Mouse (Mus musculus) frontal cortex, adult 2 months (tissue): Measurements from ENCODE around the gene Pfkm. TPM values are rescaled to one million over a fixed set of nuclear protein-coding genes. Genes with fewer than 3 reads are reported as not detected.

Source experiments
- DNase-seq, 2 experiments: peaks; one replicate each; pipeline ENCODE4 v3.0.0; 2022; ENCODE audit warnings: low spot score in 1 of 2; ENCODE audit errors: extremely low spot score in 1 of 2
- polyA plus RNA-seq: library from polyadenylated mRNA; depleted of rRNA; stranded (reverse); fragments of >200 nt; gene quantifications from 2 replicates; pipeline ENCODE4 v1.2.3, GENCODE M21; 2012

Gene Pfkm
- polyA plus RNA-seq, 1 experiment = 345 TPM

DNA sequence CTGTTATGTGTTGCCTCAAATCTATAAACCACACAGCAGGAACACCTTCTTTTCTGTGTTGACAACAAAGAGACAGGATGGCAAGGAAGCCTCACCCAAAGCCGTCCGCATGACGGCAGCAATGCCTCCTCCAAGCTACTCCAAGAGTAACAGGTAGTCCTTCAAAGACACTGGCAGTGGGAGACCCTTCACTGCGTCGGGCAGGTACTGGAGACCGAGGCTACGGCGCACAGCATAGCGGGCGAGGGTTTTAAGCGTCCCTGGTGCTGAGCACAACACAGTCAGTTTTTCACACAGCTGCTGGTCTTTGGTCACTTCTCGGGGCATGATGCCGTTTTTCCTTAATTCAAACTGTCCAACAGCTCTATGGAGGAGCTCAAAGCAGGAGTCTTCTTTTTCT, 43.3 kb downstream of the Pfkm start:
- no peak for DNase-seq

DNA sequence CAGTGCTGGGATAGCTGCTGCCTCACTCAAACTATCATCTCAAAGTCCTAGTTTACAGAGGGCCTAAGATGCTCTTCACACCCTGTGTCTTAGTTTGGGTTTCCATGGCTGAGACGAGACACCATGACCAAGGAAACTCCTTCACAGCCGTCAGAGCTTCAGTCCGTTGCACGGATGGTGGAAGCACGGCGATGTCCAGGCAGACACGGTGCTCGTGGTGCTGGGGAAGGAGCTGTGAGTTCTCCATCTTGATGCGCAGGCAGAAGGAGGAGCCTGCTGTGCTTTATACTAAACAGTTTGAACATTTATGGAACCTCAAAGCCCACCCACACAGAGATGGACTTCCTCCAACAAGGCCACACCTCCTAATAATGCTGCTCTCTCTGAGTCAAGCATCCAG, 44.5 kb downstream of the Pfkm start:
- DNase-seq = no peak

DNA sequence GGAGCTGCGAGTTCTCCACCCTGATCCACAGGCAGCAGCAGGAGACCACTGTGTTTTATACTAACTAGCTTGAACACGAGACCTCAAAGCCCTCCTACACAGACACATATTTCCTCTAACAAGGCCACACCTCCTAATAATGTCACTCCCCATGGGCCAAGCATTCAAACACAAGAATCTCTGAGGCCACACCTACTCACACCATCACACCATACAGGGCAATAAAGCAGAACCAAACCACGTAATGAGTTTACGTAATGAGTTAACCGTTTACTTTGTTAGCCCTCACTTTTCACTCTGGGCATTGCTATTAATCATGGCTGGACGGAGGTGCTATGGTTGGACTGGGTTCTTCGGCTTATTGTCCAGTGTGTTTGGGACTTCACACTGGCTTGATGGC, 47.4 kb downstream of the Pfkm start:
- no peak for DNase-seq

DNA sequence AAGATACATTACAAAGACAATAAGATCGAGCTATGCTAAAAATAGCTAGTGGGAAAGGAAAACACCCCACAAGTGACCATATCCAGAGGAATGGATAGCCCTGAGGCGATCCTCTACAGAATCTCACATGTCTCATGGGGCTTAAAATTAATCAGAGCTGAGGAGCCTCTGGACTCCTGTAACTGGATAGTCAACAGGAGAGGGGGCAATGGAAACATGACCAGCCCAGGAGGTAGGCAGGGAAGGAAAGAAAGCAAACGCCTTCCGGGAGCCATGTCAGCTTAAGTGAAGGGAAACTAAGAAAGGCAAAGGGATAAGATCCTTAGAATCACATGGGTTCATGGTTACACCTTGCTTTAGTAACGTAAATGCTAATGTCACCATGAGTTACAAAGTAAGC, 48.4 kb downstream of the Pfkm start:
- no peak for DNase-seq

DNA sequence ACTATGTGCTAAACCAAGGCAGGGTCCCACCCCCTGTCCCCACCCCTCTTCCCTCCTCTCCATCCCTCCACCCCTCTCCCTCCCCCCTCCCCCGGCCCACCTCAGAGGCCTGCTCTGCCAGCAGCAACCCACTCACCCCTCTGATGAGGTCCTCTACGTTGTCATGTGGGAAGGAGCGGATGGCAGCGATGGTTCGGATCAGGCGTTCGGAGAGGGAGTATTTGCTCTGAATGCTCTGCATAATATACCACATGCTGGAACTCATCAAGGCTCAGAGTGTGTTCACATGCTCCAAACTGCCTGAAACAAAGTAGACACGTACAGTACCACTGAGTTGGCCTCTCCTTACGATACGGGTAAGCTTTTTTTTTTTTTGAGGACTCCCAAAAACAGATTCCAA, 50.1 kb downstream of the Pfkm start:
- DNase-seq = no peak

DNA sequence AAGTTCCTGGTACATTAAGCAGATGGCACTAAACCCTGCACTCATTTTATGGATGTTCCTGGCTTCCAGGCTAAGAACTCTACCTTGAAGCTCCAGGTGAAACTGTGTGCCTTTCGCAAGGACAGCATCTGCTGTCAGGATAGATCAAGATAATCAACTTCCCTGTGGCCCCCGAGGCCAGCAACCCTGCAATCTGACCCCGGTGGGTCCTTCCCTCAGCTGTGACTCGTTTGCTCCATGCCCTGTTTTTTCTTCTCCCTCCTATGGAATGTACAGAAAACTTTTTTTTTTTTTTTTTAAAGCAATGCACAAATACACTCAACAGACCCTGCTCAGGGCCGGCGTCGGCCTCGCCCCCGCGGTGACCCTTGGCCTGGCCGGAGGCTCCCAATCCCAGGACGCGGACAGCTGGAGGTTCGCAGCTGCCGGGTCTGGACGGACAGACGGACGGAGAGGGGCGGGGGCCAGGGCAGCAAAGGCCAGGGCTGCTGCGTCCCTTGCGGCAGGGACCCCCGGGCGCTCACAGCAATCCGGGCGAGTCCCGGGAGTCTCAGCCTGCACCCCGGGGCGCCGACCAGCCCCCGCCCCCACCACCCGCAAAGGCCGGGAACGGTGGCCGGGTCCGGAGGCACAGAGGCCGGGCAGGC, 52.6 kb downstream of the Pfkm start:
- DNase-seq = no peak

DNA sequence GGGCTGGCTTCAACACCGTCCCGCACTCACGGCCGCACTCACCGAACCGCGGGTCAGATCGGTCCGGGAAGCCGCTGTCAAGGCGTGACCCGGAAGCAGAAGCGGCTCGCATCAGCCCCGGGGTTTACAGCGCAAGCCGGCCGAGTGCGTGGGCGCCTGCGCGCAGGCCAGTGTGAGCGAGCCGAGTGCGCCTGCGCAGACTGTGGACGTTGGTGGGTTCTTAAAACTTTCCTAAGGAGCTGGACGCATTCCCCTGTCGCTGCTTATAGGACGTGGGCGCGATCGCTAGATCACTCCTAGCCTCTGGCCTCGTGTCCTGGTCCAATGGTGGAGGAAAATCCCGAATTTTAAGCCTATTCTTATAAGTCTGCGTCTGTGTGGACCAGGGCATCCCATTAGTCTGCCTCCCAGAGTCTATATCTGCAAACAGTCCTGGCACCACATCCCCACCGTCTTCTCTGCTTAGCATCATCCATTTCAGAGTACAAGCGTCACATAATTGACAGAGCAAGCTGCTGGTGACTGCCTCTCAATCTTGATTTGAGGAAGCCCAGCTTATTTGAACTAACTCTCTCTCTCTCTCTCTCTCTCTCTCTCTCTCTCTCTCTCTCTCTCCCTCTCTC, 53.3 kb downstream of the Pfkm start:
- DNase-seq = peak; percentile 89 to 96

DNA sequence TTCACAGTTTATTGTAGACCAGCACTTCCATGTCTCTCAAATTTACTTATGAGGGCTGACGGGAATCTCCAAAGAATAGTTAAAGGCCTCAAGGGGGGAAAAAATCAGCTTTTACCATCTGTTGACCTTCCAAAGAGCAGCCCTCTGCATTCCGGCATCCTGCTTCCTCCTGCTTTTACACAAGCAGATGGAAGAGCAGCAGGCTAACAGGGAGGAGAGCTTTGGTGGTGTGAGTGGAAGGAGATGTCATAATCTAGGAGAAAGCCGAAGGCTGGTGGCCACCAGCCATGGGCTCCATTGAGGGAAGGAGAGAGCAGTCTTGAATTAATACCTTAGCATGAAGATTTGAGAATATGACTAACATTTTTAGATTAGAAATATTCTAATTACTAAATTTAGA, 56.0 kb downstream of the Pfkm start:
- DNase-seq = no peak

DNA sequence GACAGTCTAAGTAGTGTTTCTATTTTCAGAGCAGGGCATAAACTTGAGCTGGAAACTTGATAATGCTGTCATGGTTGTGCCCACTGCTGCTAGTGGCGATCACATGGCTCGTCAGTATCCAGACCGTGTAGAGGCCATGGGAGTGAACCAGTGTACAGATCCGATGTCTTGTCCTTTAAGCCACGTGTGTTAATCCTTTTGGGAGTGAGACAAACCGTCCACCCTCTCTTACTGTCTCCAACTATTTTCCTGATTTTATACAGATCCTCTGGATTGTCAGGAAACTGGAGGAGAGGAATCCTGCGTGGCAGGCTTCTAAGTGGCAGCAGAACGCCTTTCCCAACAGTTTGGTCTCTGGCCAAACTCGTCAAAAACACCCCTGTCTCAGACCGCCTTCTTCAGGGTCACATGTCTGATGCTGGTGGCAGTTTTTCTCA, 56.8 kb downstream of the Pfkm start:
- DNase-seq = no peak

DNA sequence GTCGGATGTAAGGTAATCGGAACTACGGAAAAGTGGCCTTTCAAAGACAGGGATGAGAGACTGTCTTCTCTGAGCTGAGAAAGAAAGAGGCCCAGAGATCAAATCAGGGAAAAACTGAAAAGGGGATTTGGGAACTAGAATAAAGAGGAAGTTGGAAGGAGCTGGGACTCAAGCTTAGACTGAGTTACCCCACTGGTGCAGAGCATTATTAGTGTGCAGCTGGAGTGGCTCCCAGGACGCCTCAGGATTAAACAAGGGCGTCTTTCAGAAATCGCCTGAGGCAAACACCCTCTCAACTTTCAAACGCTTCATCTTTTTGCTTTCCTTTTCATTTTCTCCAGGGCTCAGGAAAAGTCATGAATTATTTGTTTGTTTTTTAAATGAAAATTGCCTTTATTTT, 60.5 kb downstream of the Pfkm start:
- no peak for DNase-seq

DNA sequence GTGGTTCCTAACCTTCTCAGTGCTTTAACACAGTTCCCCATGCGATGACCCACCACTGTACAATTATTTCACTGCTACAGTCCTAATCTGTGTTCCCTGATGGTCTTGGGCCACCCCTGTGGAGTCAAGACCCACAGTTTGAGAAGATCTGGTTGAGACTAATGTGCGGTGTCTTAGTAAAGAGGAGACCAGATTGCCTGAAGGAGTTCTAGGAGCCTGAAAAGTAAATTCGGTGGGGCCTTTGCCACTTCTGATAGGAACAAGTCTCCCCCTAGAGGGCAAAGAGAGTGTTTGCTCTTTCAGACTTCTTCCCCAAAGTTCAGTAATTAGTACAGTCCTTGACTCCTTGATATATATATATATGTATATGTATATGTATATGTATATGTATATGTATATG, 61.2 kb downstream of the Pfkm start:
- DNase-seq = peak in 1 of 2 experiments; percentile 61

DNA sequence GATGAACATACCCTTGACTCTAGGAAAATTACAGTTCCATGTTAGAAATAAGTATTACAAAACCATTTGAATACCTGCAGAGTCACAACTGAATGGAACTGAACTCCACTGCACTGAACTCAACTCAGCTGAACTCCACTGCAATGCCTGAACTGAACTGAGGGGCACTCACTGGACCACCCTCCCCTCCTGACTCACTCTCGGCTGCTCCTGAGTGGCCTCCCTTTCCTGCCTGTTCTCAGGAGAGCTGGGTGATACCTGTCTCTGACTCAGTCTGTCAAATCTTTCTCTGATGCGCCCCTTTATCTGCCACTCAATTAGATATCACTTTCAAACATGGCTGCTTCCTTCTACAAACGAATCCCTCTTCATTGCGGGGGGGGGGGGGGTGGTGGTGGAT, 61.8 kb downstream of the Pfkm start:
- no peak for DNase-seq

DNA sequence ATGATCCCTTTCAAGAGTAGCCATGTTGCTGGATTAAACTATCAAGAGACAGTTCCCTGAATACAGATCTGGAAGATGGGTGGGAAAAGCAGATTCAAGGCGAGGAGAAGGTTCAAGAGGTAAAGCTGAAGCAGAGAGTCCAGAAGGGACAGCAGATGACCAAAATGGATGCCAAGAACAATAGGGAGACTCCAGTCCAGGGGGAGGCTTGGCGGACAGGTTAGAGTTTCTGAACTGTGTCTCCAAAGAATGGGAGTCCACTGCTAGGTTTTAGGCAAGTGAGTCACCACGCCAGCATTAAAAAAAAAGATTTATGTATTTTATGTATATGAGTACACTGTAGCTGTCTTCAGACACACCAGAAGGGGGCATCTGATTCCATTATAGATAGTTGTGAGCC, 62.2 kb downstream of the Pfkm start:
- no peak for DNase-seq

DNA sequence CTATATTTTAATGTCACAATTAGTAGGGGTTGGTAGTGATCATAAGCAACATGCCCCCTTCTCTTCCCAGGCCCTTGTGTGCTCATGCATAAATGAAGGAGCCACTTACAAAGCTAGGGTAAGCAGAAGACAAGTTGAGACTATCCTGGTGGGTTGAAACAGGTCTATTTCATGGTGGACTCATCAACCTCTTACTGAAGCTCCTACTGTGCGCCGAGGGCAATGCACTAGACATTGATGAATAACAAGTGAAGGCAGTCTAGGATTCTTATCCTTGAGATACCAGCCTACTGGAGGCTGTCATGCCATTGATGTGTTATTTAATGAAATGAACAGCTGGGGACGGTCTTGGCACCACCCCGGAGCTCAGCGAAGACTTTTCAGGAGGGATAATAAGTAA, 62.9 kb downstream of the Pfkm start:
- DNase-seq = no peak

DNA sequence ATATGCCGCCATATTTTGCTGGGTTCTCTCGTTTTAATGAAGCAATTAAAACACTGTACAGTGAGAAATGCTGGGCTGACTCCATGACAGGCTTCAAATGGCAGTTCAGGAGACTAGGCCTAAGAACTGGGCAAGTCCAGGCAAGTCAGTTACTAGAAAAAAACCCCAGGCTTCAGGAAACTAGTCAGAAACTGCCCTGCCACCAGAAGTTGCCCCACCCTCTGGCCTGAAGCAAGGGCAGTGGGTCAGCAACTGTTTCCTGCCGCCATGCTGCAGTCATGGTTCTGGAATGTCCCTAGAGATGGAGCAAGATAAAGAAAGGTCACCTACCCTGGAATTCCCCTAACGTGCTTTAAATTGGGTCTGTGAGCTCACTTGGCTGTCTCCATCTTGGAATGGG, 63.6 kb downstream of the Pfkm start:
- no peak for DNase-seq

DNA sequence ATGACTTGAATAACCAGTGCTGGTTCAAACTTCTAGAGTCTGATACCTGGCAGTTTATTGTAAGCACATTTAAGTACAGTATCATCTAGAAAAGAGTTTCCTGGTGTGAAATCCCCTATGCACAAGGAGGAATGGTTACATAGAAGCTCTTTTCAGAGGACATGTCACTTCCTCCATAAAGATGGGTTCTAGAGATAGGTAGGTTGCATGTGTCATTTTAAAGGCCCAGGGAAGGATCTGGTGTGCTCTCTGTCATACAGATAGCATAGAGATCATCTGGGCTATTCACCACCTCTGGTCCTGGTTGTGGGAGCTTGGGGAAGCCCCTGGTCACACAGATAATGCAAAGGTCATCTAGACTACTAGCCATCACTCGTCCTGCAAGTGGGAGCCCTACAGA, 64.9 kb downstream of the Pfkm start:
- DNase-seq = no peak

DNA sequence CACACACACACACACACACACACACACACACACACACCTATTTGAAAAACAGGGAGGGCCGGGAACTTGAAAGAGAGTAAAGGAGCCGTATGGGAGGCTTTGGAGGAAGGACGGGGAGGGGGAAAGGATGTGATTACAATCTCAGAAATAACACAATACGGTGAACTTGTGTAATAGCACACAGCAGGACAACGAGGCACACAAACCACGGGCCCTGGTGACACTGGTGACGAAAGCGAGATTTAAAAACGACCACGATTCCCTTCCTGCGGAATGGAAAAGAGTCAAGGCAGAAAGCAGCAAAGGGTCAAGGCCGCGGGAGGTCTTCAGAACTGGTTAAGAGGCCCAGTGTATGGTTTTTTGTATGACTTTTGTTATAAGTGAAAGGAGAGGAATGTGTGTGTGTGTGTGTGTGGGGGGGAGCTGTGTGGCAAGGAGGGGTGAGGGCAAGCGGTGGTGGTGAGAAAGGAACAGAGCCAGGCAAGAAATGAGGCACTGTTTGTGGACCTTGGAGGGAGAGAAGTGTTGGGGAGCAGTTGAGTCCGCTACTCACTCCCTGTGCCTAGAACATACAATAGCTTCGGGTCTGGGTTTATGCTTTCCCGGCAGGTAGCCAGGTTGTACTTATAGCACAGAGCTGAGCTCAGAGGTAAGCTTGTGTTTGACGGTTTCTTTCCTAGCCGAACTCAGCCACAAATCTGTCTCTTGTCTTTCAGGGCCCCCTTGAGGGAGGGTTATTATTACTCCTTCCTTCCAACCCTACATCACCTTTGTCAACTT, 68.8 kb downstream of the Pfkm start:
- no peak for DNase-seq

DNA sequence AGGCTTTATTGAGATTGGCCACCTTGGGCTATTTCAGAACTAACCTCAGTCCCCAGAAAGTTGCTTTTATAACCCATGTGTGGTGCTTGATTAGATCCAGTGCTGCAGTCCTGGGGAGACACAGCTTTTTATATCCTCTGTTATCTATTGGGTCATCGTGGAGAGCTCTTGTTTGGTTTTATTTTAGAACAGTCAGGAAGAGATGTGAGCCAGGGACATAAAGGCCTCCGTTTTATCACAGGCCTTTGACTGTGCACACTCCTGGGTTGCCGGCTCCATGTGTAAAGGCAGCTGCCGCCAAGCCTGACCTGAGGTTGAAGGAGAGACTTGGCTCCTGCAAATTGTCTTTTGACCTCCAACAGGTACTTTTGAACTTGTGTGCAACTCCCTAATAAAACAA, 70.2 kb downstream of the Pfkm start:
- DNase-seq = no peak

DNA sequence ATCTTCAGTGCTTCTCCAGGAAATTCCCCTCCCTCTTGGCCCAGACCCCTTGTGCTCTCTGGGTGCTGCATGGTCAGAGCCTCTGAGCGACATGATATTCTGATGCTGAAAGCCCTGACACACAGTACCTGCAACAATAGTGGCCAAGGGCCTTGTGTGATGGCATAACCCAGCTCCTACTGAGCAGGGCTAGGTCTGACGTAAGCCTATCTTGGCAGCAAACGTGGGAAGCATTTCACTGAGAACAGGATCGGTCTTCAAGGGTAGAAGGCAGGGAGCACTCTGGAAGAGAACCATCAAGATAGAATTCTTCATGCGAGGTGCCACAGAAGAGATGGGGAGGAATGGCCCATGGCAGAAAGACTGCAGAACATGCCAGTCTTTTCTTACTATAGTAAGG, 73.1 kb downstream of the Pfkm start, which contains the start of gene Asb8:
Asb8 (minus strand) TSS at position 101 of the 400 bp plus-strand sequence.
- DNase-seq = no peak

DNA sequence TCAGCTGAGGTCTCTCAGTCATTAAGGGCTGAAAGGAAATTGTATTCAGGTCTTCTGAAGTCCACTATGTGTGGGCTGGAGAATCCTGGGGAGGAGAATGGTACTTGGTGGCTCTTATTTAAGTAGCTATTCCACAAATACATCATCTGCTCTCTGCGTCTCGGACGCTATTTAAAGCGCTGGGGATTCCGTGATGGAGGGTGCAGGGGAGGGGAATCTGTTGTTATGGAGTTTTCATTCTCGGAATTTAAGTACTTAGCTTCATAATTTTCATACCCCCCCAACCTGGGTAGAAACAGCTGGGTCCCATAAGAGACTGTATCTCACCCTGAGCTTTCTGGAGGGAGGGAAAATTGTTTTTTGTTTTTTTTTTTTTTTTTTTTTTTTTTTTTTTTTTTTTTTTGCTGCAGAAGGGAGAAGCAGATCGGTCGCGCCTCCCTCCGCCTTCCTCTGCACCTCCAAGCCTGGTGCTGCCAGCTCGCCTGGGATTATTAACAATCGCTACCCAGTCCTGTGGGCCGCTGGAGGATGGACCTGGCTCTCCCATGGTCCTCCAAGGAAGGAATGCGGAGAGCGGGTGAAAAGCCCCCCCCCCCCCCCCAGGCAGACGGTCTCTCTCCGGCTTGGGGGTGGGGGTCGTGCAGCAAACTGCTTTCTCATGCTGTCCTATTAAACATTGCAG, 74.7 kb downstream of the Pfkm start, which contains the start of gene Ccdc184:
Ccdc184 (plus strand) TSS at position 196 of the 682 bp plus-strand sequence.
- DNase-seq = no peak
